Mouse (Mus musculus): Measurements from ENCODE around the gene Plekha5. TPM values are rescaled to one million over a fixed set of nuclear protein-coding genes. Genes with fewer than 3 reads are reported as not detected.
A peak's percentile ranks its signal among the peaks of the same experiment; 100 is the strongest.
"Not testable (repeated sequence)": the region's sequence is repeated elsewhere in the genome, so short reads cannot be mapped to it uniquely, and the experiment has no call there.

Plekha5 gene
- polyA plus RNA-seq, 1 experiment from 2014 or later: 42.2 TPM

- peak overlapping the region; percentile 48 for H3K27ac ChIP-seq (ENCODE audit: low read depth, low read length)
- H3K4me3 ChIP-seq (ENCODE audit: low read depth, low read length): no peak overlapping the region
- WGBS: 47% methylated on average over 10 of the region's 10 CpGs
- peaks cover 6% of the 10 kb centered on the region for H3K4me1 ChIP-seq (ENCODE audit: control insufficient read depth, insufficient read depth, low read length)
- H3K4me2 ChIP-seq (ENCODE audit: low read depth, low read length): no peak overlapping the region
- ATAC-seq (ENCODE audit: low read depth): peak; percentile 56; the same call in 1 of the 2 replicates
- H3K36me3 ChIP-seq (ENCODE audit: control insufficient read depth, insufficient read depth, low read length): no peaks in the 10 kb centered on the region
- no peaks in the 10 kb centered on the region for H3K9me3 ChIP-seq (ENCODE audit: control insufficient read depth, low read length)
- no peaks in the 10 kb centered on the region for H3K27me3 ChIP-seq (ENCODE audit: control insufficient read depth, insufficient read depth, low read length)
- H3K9ac ChIP-seq (replicated peaks; ENCODE audit: low read depth, low read length): no peak overlapping the region
Observed at GRCm38 (mm10) chr6:140519488-140520159, 95.8 kb downstream of the Plekha5 start.

GRCm38 (mm10) chr6:140520961-140521360, 97.1 kb downstream of the Plekha5 start:
- Histone ChIP-seq H3K27me3 (ENCODE audit: control insufficient read depth, insufficient read depth, low read length) (no peaks in the 10 kb centered on the region), H3K9me3 (ENCODE audit: control insufficient read depth, low read length) (no peaks in the 10 kb centered on the region), H3K9ac (replicated peaks; ENCODE audit: low read depth, low read length) (no peak overlapping the region), H3K4me2 (ENCODE audit: low read depth, low read length) (no peak overlapping the region), H3K36me3 (ENCODE audit: control insufficient read depth, insufficient read depth, low read length) (no peaks in the 10 kb centered on the region), H3K4me3 (ENCODE audit: low read depth, low read length) (no peak overlapping the region), H3K4me1 (ENCODE audit: control insufficient read depth, insufficient read depth, low read length) (peaks cover 6% of the 10 kb centered on the region), H3K27ac (ENCODE audit: low read depth, low read length) (no peak overlapping the region)
- 53% methylated on average over 6 of the region's 6 CpGs for WGBS
- no peak for ATAC-seq (ENCODE audit: low read depth)

GRCm38 (mm10) chr6:140521832-140522231, 98.0 kb downstream of the Plekha5 start:
- Histone ChIP-seq H3K36me3 (ENCODE audit: control insufficient read depth, insufficient read depth, low read length) (peaks cover 4% of the 10 kb centered on the region), H3K27ac (ENCODE audit: low read depth, low read length) (no peak overlapping the region), H3K27me3 (ENCODE audit: control insufficient read depth, insufficient read depth, low read length) (no peaks in the 10 kb centered on the region), H3K9me3 (ENCODE audit: control insufficient read depth, low read length) (no peaks in the 10 kb centered on the region), H3K4me1 (ENCODE audit: control insufficient read depth, insufficient read depth, low read length) (peaks cover 6% of the 10 kb centered on the region), H3K9ac (replicated peaks; ENCODE audit: low read depth, low read length) (no peak overlapping the region), H3K4me3 (ENCODE audit: low read depth, low read length) (no peak overlapping the region), H3K4me2 (ENCODE audit: low read depth, low read length) (no peak overlapping the region)
- WGBS: 79% methylated on average over 5 of the region's 5 CpGs
- no peak for ATAC-seq (ENCODE audit: low read depth)

- peaks cover 6% of the 10 kb centered on the region for H3K4me1 ChIP-seq (ENCODE audit: control insufficient read depth, insufficient read depth, low read length)
- 90% methylated on average over 4 of the region's 4 CpGs for WGBS
- H3K4me2 ChIP-seq (ENCODE audit: low read depth, low read length): no peak overlapping the region
- no peaks in the 10 kb centered on the region for H3K27me3 ChIP-seq (ENCODE audit: control insufficient read depth, insufficient read depth, low read length)
- no peak overlapping the region for H3K9ac ChIP-seq (replicated peaks; ENCODE audit: low read depth, low read length)
- ATAC-seq (ENCODE audit: low read depth): no peak
- H3K36me3 ChIP-seq (ENCODE audit: control insufficient read depth, insufficient read depth, low read length): peaks cover 4% of the 10 kb centered on the region
- no peak overlapping the region for H3K27ac ChIP-seq (ENCODE audit: low read depth, low read length)
- no peaks in the 10 kb centered on the region for H3K9me3 ChIP-seq (ENCODE audit: control insufficient read depth, low read length)
- H3K4me3 ChIP-seq (ENCODE audit: low read depth, low read length): no peak overlapping the region
Observed at GRCm38 (mm10) chr6:140523600-140523999, 99.7 kb downstream of the Plekha5 start.

GRCm38 (mm10) chr6:140528414-140528813, 104.6 kb downstream of the Plekha5 start:
- Histone ChIP-seq H3K9ac (replicated peaks; ENCODE audit: low read depth, low read length) (no peak overlapping the region), H3K36me3 (ENCODE audit: control insufficient read depth, insufficient read depth, low read length) (peaks cover 4% of the 10 kb centered on the region), H3K9me3 (ENCODE audit: control insufficient read depth, low read length) (no peaks in the 10 kb centered on the region), H3K27me3 (ENCODE audit: control insufficient read depth, insufficient read depth, low read length) (no peaks in the 10 kb centered on the region), H3K4me3 (ENCODE audit: low read depth, low read length) (no peak overlapping the region), H3K4me1 (ENCODE audit: control insufficient read depth, insufficient read depth, low read length) (no peaks in the 10 kb centered on the region), H3K4me2 (ENCODE audit: low read depth, low read length) (no peak overlapping the region), H3K27ac (ENCODE audit: low read depth, low read length) (no peak overlapping the region)
- WGBS: 91% methylated on average over 6 of the region's 6 CpGs
- ATAC-seq (ENCODE audit: low read depth): no peak

- not testable (repeated sequence) for H3K27ac ChIP-seq (ENCODE audit: low read depth, low read length); H3K9me3 ChIP-seq (ENCODE audit: control insufficient read depth, low read length); H3K36me3 ChIP-seq (ENCODE audit: control insufficient read depth, insufficient read depth, low read length); H3K4me1 ChIP-seq (ENCODE audit: control insufficient read depth, insufficient read depth, low read length); H3K27me3 ChIP-seq (ENCODE audit: control insufficient read depth, insufficient read depth, low read length); H3K4me2 ChIP-seq (ENCODE audit: low read depth, low read length); H3K4me3 ChIP-seq (ENCODE audit: low read depth, low read length); H3K9ac ChIP-seq (replicated peaks; ENCODE audit: low read depth, low read length); ATAC-seq (ENCODE audit: low read depth)
- 100% methylated on average over 1 of the region's 1 CpGs for WGBS
Observed at GRCm38 (mm10) chr6:140532858-140533257, 109.0 kb downstream of the Plekha5 start.

- no peaks in the 10 kb centered on the region; the same call in 1 of the 2 replicates for H3K9me3 ChIP-seq (ENCODE audit: control insufficient read depth, low read length)
- no peak overlapping the region for H3K4me3 ChIP-seq (ENCODE audit: low read depth, low read length)
- H3K27me3 ChIP-seq (ENCODE audit: control insufficient read depth, insufficient read depth, low read length): no peaks in the 10 kb centered on the region
- no peaks in the 10 kb centered on the region for H3K4me1 ChIP-seq (ENCODE audit: control insufficient read depth, insufficient read depth, low read length)
- H3K9ac ChIP-seq (replicated peaks; ENCODE audit: low read depth, low read length): no peak overlapping the region
- no peak; the same call in 1 of the 2 replicates for ATAC-seq (ENCODE audit: low read depth)
- H3K27ac ChIP-seq (ENCODE audit: low read depth, low read length): no peak overlapping the region
- 76% methylated on average over 5 of the region's 5 CpGs for WGBS
- no peak overlapping the region for H3K4me2 ChIP-seq (ENCODE audit: low read depth, low read length)
- peaks cover 9% of the 10 kb centered on the region for H3K36me3 ChIP-seq (ENCODE audit: control insufficient read depth, insufficient read depth, low read length)
Observed at GRCm38 (mm10) chr6:140533606-140534005, 109.8 kb downstream of the Plekha5 start.

- no peak overlapping the region for H3K27ac ChIP-seq (ENCODE audit: low read depth, low read length)
- peaks cover 9% of the 10 kb centered on the region for H3K36me3 ChIP-seq (ENCODE audit: control insufficient read depth, insufficient read depth, low read length)
- H3K4me2 ChIP-seq (ENCODE audit: low read depth, low read length): no peak overlapping the region
- no peak overlapping the region for H3K4me3 ChIP-seq (ENCODE audit: low read depth, low read length)
- H3K9ac ChIP-seq (replicated peaks; ENCODE audit: low read depth, low read length): no peak overlapping the region
- no peaks in the 10 kb centered on the region; the same call in 1 of the 2 replicates for H3K9me3 ChIP-seq (ENCODE audit: control insufficient read depth, low read length)
- no peaks in the 10 kb centered on the region for H3K27me3 ChIP-seq (ENCODE audit: control insufficient read depth, insufficient read depth, low read length)
- ATAC-seq (ENCODE audit: low read depth): no peak
- 70% methylated on average over 8 of the region's 8 CpGs for WGBS
- no peaks in the 10 kb centered on the region for H3K4me1 ChIP-seq (ENCODE audit: control insufficient read depth, insufficient read depth, low read length)
Observed at GRCm38 (mm10) chr6:140535504-140535903, 111.7 kb downstream of the Plekha5 start.

GRCm38 (mm10) chr6:140541919-140542318, 118.1 kb downstream of the Plekha5 start:
- no peak overlapping the region for H3K4me3 ChIP-seq (ENCODE audit: low read depth, low read length)
- no peak for ATAC-seq (ENCODE audit: low read depth)
- no peaks in the 10 kb centered on the region; the same call in 1 of the 2 replicates for H3K9me3 ChIP-seq (ENCODE audit: control insufficient read depth, low read length)
- no peaks in the 10 kb centered on the region for H3K27me3 ChIP-seq (ENCODE audit: control insufficient read depth, insufficient read depth, low read length)
- whole genome bisulfite sequencing: 97% methylated on average over 3 of the region's 3 CpGs
- H3K9ac ChIP-seq (replicated peaks; ENCODE audit: low read depth, low read length): no peak overlapping the region
- H3K4me2 ChIP-seq (ENCODE audit: low read depth, low read length): no peak overlapping the region
- peaks cover 8% of the 10 kb centered on the region for H3K36me3 ChIP-seq (ENCODE audit: control insufficient read depth, insufficient read depth, low read length)
- H3K27ac ChIP-seq (ENCODE audit: low read depth, low read length): no peak overlapping the region
- peaks cover under 1% of the 10 kb centered on the region; the same call in 1 of the 2 replicates for H3K4me1 ChIP-seq (ENCODE audit: control insufficient read depth, insufficient read depth, low read length)

All from neural tube, embryonic 14.5 days (tissue).